Mouse (Mus musculus): ENCODE measurements around the gene Ccdc54. TPM values are rescaled to one million over a fixed set of nuclear protein-coding genes. Genes with fewer than 3 reads are reported as not detected.
A peak's percentile ranks its signal among the peaks of the same experiment; 100 is the strongest.

The Ccdc54 gene
- total RNA-seq (2021), result not detected
- long read RNA-seq, result 0 reads

GRCm38 (mm10) chr16:50591054-50591453 lies at the start of gene Ccdc54:
TSS of gene Ccdc54 (minus strand) at chr16:50591154.
- no peak for DNase-seq (ENCODE audit: low spot score in 2 of 2)

GRCm38 (mm10) chr16:50632585-50632984 lies 41.6 kb upstream of the Ccdc54 start:
- no peak for DNase-seq (ENCODE audit: low spot score in 2 of 2)

DNA sequence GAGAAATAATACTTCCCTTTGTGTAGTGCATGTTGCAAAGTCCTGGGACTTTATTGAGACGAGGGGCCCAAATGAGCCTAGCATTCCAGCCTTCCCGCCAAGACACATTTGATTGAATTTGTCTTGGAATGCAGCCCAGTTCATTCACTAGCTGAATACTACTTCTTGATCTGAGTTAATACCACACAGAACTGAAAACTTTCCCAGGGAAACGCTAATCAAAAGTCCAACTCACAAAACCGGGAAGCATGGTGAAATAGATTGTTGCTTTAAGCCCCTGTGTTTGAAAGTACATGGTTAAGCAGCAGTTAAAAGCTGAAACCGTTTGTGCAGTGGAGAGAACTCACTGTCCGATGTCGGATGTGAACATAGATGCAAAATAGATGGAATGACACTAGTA lies 24.6 kb upstream of the Ccdc54 start:
- peak in 1 of 2 experiments; percentile 41 for DNase-seq (ENCODE audit: low spot score in 2 of 2)

DNA sequence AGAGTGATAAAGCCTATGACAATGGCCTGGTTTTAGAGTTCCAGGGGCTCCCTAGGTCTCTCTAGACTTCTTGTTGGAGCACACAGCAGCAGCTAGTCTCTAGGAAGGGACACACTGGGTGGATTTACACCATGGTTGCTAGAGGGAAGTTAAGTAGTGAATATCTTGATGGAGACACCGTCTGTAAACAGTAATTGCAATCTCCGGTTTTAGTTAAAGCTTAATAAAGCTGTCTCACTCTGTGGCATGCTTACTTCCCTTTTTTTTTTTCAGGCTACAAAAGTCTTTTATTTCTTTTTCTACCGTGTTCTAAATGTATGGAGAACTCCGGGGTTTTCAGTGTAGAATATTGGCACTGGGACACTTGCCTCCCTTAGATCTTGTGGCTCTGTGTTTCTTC lies 22.0 kb upstream of the Ccdc54 start:
- DNase-seq (ENCODE audit: low spot score in 2 of 2), result no peak

GRCm38 (mm10) chr16:50610580-50610979 lies 19.6 kb upstream of the Ccdc54 start:
- peak; percentile 17 to 68 for DNase-seq (ENCODE audit: low spot score in 2 of 2)

GRCm38 (mm10) chr16:50607776-50608562 lies 17.0 kb upstream of the Ccdc54 start:
- DNase-seq (ENCODE audit: low spot score in 2 of 2), result peak; percentile 68 to 90

GRCm38 (mm10) chr16:50604826-50605225 lies 13.9 kb upstream of the Ccdc54 start:
- no peak for DNase-seq (ENCODE audit: low spot score in 2 of 2)

DNA sequence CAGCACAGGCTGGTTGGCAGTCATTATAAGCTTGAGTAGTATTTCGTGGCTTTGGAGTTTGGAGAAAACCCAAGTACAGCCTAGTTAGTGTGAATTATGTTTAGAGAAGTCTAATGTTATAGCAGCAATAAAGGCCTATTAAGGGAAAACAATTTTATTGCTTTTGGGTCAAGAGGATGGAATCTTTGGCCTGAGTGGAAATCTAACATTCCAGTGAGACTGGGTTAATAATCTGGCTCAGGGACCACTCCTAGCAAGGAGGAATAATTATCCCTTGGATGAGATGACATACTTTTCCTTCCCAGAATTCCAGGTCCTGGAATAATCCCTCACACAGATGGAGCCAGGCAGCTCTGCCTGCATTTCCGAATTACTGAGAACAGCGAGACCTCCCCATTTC lies 11.0 kb upstream of the Ccdc54 start:
- DNase-seq (ENCODE audit: low spot score in 2 of 2), result no peak

GRCm38 (mm10) chr16:50600665-50601064 lies 9.7 kb upstream of the Ccdc54 start:
- no peak for DNase-seq (ENCODE audit: low spot score in 2 of 2)

DNA sequence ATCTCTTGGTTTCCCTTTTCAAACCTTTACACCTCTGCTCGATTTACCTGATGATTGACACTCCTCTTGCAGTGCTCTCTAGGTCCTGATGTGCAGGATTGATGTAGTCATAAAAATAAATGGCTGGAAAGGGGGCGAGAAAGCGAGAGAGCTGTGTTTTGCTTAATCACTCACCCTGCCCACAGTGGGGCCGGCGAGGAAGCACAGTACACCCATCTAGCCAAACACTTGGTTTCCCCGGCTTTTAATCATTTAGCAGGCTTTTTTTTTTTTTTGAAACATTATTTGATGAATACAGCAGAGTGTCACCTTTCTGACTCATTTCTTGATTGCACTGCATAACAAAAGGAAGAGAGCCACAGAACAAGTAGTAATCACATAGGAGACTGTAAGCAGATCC lies 5.7 kb upstream of the Ccdc54 start:
- no peak for DNase-seq (ENCODE audit: low spot score in 2 of 2)

- no peak for DNase-seq (ENCODE audit: low spot score in 2 of 2)
Measured at GRCm38 (mm10) chr16:50596171-50596570, 5.2 kb upstream of the Ccdc54 start.

DNA sequence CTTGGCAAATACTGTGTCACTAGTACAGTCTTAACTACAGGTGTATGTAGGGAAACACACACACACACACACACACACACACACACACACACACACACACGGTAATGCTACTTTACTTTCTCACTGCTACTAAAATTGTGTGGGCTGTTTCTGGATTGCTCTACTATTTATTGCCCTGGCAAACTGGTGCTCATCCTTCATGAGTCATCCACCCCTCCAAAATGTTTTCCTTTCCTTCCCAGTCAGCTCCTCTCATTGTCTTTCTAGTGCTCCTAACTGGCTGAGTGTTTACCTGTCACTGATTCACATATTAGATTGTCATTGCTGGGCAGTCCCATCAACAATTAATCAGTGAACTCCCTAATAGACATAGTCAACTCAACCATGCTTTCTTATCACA lies 3.9 kb upstream of the Ccdc54 start:
- DNase-seq (ENCODE audit: low spot score in 2 of 2), result peak in 1 of 2 experiments; percentile 9

DNA sequence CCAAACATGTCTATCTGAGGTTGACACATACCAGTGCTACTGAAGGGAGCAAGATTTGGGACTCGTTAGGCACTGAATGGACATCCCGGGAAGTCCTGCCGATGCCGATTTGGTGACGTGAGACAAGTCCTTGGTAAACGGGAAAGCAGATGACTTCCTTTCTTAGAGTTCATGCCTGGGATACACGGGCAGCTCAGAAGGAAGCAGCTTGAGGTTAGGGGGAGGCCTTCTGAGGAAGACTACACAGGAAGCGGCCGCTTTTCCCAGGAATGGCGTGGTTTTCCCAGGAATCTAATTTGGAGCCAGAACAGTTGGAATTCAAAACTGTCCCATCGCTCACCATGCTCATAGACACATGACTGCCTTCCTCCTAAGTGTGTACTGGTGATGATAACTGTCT lies 2.4 kb upstream of the Ccdc54 start:
- DNase-seq (ENCODE audit: low spot score in 2 of 2), result no peak

DNA sequence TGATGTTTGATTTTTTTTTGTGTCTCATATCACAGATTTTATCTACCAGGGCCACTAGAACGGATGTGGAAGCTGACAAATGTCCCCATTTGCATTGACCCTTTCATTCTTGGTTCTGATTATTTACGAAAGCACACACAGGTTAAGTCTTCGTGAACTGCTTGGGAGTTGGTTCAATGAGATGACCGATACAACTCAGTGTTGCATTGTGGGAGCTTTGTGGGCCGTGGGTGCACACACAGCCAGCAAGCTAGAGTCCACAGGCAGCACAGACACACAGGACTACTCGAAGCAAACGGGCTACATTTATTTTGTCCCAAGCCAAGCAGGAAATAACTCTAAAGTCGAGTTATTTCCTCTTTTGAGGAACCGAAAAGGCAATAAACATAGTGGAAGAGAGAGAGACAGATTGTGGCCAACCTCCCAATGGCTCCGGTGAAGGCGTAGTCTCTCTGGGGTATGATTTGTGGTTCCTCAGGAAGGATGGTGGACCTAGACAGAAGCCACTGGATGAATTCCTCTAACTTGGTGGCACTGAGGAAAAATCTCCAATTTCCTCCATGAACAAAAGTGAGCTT lies 1.3 kb downstream of the Ccdc54 start:
- DNase-seq (ENCODE audit: low spot score in 2 of 2), result no peak

DNA sequence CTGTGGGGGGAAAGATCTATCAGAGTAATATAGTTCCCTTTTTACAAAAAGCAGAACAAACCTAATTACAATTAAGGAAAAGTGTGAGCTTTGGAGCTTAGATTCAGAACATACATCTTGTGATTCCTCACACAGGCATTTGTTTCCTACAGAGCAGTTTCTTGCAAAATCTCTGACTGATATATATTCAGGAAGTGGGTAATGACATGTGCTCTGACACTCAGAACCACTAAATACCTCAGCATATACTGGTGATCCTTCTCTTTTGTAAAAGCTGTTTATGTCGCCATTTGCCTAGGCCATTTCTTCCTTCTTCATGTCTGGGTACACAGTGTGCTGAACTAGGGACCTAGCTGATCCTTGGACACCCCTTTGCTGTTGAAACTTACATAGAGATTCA lies 2.8 kb downstream of the Ccdc54 start:
- DNase-seq (ENCODE audit: low spot score in 2 of 2), result no peak

DNA sequence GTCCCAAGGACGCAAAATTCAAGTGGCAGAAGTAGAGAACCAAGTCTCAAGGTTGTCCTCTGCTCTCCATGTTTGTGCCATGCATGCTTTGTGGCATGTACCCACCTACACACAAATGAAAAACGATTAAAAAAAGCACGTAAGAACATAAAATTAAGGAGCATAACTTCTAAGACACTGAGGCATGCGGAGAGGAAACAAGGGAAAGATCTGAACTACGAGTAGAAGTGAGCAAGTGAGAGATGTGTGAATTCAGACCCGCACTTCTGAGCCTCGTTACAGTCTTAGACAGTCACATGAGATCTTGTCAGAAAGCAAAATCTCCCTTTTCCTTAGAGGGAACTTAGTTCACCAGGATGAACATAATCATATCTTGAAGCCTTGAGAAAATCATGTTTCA lies 3.8 kb downstream of the Ccdc54 start:
- no peak for DNase-seq (ENCODE audit: low spot score in 2 of 2)

- no peak for DNase-seq (ENCODE audit: low spot score in 2 of 2)
Measured at GRCm38 (mm10) chr16:50578361-50578760, 12.6 kb downstream of the Ccdc54 start.

DNA sequence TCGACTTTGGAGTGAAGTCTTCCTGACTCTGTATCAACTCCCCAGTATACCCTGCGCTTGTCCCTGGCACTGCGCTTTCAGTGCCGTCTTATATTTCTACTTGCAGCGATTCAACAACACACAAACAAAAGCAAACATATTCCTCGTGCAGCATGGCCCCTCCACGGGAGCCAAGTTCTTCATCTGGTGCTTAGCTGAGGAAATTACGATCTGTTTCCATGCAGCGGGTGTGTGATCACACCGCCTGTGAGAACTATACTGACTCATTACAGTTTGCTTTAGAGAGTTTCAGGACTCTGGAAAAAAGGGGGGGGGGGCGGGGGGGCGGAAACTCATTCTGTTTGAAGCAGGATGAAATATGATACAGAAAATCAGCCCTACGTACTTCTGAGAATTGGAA lies 18.4 kb downstream of the Ccdc54 start:
- DNase-seq (ENCODE audit: low spot score in 2 of 2), result peak in 1 of 2 experiments; percentile 63

GRCm38 (mm10) chr16:50559163-50559771 lies 31.7 kb downstream of the Ccdc54 start:
- DNase-seq (ENCODE audit: low spot score in 2 of 2), result no peak

- DNase-seq (ENCODE audit: low spot score in 2 of 2), result no peak
Measured at GRCm38 (mm10) chr16:50553828-50554227, 37.1 kb downstream of the Ccdc54 start.

- DNase-seq (ENCODE audit: low spot score in 2 of 2), result no peak
Measured at GRCm38 (mm10) chr16:50551871-50552528, 39.0 kb downstream of the Ccdc54 start.

- no peak for DNase-seq (ENCODE audit: low spot score in 2 of 2)
Measured at GRCm38 (mm10) chr16:50550927-50551326, 40.0 kb downstream of the Ccdc54 start.

Data from layer of hippocampus, adult 18-20 months (tissue).